Mouse (Mus musculus) hindlimb bud, embryonic 11.5 days (tissue): ENCODE results near the gene Mip.
"Not testable (repeated sequence)": the region's sequence is repeated elsewhere in the genome, so short reads cannot be mapped to it uniquely, and the experiment has no call there.

Source experiments
- DNase-seq: peaks from one replicate; pipeline ENCODE4 v3.0.0-alpha.2; 2012; ENCODE audit warnings: low read depth, low spot score; ENCODE audit errors: extremely low spot score

The Mip gene

DNA sequence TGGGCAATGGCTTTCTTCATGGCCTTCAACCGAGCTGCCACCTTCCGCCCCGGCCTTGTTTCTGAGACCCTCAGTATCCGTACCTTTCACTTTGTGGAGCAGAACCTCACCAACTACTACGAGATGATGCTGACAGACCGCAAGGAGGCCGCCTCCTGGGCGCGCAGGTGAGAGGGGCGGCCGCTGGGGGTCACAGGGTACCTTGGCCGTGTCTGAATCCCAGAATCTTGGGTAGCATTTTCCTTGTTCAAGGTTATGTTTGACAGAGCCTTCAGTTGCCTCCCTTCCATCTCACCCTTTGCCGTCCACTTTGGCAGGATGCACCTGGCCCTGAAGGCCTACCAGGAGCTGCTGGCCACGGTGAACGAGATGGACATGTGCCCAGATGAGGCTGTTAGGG lies 18.5 kb downstream of the Mip start:
- DNase-seq: no peak

- DNase-seq: no peak
Observed at GRCm38 (mm10) chr10:128247020-128247732, 21.5 kb downstream of the Mip start.

GRCm38 (mm10) chr10:128250565-128250964 lies 24.9 kb downstream of the Mip start:
- DNase-seq: no peak

DNA sequence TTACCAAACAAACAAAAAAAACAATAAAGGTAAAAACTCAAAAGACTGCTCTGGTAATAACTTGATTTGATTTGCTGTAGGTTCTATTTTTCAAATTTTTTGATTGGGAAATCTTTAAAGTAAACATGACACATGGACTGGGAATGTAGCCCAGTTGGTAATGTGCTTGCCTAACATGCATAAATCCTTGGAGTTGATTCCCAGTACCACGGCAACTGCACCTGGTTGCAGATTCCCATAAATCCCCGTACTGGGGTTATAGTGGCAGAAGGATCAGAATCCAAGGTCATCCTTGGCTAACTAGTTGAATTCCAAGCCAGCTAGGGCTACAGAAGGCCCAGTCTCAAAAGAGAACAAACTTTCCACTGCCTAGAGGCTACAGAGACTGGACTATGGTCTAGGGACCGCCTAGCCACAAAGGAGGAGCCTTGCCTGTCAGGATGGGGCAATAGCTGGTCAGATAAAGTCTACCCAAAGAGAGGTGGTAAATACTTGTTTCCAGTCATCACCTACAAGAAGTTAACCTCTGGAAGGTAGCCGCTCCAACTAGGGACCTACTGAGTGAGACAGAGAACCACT lies 28.1 kb downstream of the Mip start, which contains the start of gene Apon:
Apon (plus strand) TSS at position 420 of the 579 bp plus-strand sequence.
- no peak for DNase-seq

GRCm38 (mm10) chr10:128255925-128256324 lies 30.3 kb downstream of the Mip start:
- no peak for DNase-seq

DNA sequence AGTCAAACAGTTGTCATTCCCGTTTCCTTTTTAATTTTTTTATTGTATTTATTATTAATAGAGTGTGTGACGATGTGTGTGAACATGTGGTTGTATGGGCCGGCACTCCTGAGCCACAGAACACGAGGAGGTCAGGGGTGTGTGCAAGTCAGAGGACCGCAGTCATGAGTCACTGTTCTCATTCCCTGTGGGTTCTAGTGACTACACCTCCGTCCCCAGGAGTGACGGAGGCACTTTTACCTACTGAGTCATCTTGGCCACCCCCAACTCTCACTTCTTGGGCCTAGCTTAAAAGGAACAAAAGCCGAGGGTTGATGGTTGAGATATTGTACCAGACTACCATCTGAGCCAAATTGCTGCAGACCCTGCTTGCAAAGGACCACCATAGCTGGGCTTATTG lies 30.7 kb downstream of the Mip start:
- DNase-seq: no peak

- DNase-seq: no peak
Observed at GRCm38 (mm10) chr10:128258953-128259352, 33.3 kb downstream of the Mip start.

GRCm38 (mm10) chr10:128259946-128260345 lies 34.3 kb downstream of the Mip start:
- no peak for DNase-seq

- DNase-seq: not testable (repeated sequence)
Observed at GRCm38 (mm10) chr10:128260376-128260775, 34.7 kb downstream of the Mip start.

GRCm38 (mm10) chr10:128262300-128262699 lies 36.7 kb downstream of the Mip start:
- no peak for DNase-seq

DNA sequence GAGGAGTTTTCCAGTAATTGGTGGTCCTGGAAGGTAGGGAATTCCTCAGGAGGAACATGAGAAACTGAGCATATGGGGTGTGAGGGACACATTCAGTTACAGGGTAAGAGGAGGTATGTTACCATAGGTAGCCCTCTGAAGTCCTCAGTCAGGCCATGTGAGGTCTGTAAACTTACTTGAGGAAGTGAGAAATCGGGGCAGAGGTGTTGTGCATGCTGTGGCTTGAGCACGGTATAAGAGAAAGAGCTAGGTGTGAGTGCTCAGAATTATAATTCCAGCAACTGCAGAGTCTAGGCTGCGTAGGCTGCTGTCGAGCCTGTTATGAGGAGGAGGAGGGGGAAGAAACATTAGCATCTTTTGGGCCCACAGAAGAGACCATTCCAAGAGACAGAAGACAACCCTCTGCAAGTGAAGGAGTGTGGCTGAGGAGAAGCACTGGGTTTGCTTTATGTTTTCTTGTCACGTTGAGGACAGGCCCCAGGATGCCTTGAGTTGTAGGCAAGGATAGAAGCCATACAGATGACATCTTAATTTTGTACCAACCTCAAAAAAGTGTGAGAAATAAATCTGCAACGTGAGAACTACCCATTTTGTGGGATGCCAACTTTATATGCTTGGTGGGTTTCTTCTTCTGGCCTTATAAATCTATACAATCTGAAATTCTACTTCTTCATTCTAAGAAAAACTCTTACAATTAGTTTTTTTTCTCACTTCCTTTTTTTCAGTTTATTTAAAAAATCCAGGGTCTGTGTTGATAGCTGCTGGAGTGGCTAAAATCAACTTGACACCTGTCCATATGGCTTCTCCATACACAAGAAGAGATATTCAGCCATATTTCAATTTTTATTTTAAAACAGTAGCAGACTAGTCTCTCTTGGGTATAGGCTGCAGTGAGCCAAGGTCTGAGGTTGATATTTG lies 38.0 kb downstream of the Mip start:
- DNase-seq: no peak

DNA sequence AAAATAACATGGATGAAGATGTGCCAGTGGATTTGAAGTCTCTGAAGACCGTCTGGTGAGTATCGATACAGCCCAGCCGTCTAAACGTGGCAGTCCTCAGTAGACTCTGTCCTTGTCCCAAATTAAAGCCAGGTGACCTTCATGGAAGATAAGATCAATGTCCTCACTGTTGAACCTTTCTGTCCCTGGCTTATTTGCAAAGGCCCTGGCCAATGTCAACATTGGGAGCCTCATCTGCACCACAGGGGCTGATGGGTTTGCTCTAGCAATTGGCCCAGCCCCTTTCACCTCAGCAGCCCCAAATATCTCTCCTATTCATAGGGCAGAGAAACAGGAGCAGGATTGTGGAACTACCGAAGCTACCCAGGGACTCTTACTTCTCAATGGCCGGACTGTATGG lies 42.7 kb downstream of the Mip start, which contains the start of gene Apof:
Apof (plus strand) TSS at position 301 of the 400 bp plus-strand sequence.
- DNase-seq: no peak

GRCm38 (mm10) chr10:128269206-128269910 lies 43.7 kb downstream of the Mip start:
- no peak for DNase-seq

DNA sequence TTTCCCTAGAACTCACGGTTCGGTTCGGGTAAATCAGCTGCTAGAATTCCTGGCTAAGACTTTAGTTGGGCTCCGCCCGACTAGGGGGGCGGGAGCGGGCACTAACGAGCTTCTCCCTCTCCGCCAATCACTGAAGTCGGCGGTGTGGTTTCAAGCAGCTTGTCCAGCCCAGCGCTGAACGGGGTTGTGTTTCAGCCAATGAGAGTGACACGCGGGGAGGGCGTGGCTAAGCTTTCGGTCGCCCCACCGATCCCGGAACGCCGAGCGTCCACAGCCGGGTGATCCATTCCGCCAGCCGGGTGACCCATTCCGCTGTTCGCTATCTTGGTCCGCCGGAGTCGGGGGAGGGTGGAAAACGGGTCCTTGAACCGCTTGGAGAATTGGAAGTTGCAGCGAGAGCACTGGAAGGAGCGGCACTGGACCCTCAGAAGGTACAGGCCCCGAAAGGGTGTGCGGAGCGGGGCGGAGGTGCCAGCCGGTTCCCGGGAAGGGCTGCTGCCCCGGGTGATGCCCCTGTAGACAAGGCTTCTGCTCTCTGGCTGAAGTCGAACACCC lies 44.7 kb downstream of the Mip start, which contains the start of gene Stat2:
Stat2 (plus strand) TSS at position 273 of the 555 bp plus-strand sequence.
- peak; percentile 93 for DNase-seq

- no peak for DNase-seq
Observed at GRCm38 (mm10) chr10:128270866-128271265, 45.2 kb downstream of the Mip start.

- no peak for DNase-seq
Observed at GRCm38 (mm10) chr10:128271883-128272282, 46.2 kb downstream of the Mip start.

DNA sequence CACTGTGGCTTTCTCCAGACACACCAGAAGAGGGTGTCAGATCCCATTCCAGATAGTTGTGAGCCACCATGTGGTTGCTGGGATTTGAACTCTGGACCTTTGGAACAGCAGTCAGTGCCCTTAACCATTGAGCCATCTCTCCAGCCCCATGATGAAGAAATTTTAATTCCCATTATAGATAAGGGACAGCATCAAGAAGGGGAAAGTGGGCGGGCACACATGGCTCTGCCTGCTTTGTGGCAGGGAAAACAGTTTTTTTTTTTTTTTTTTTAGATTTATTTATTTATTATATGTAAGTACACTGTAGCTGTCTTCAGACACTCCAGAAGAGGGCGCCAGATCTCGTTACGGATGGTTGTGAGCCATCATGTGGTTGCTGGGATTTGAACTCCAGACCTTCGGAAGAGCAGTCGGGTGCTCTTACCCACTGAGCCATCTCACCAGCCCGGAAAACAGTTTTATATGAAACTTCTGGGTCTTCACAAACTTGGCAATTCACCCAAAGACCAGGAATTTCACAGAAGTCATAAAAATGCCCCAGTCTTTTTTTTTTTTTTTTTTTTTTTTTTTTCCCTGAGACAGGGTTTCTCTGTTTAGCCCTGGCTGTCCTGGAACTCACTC lies 47.3 kb downstream of the Mip start:
- not testable (repeated sequence) for DNase-seq

GRCm38 (mm10) chr10:128275374-128275773 lies 49.7 kb downstream of the Mip start:
- not testable (repeated sequence) for DNase-seq

DNA sequence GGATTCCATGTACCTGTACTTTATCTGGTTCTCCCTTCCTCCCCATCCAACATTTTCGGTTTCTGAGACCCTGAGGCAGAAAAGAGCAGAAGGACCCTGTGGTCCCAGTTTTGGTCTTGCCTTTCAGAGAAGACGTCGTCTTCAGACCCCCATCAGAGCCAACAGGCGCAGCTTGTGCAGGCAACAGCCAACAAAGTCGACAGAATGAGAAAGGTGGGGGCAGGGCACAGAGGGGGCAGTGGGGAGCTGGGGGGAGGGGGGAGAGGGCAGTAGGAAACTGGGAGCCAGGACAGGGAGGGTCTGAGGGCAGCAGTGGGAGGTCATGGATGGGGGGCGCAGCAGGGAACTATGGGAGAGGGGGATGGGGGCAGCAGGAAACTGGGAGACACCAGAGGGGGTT lies 52.5 kb downstream of the Mip start:
- DNase-seq: no peak

DNA sequence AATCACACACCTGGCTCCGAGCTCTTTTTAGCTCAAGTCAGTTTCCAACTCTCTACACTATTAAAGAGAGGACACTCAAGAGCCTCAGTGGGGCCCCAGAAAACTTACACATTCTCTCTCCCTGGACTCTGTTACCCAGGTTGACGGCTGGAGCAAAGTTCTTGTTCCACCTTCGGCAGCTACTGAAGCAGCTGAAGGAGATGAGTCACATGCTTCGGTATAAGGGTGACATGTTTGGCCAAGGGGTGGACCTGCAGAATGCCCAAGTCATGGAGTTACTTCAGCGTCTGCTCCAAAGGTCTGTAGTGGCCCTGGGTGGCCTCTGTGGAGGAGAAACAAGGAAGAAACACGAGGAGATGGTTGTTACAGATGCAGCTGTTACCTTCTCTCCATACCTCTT lies 55.3 kb downstream of the Mip start:
- no peak for DNase-seq
